Mouse (Mus musculus): Measurements from ENCODE around the gene Pole2. TPM values are rescaled to one million over a fixed set of nuclear protein-coding genes. Genes with fewer than 3 reads are reported as not detected.
A peak's percentile ranks its signal among the peaks of the same experiment; 100 is the strongest.

Pole2 gene
- total RNA-seq (2021) = under 1 TPM; 0.48 to 0.76 TPM

- intact Hi-C loops (cut with DNase I) = no loop called here
- peak; percentile 81 to 84 for DNase-seq (ENCODE audit: low spot score in 2 of 2)
Observed at GRCm38 (mm10) chr12:69227776-69228466, at the start of gene Pole2. Pole2 (minus strand) TSS chr12:69228195.

DNA sequence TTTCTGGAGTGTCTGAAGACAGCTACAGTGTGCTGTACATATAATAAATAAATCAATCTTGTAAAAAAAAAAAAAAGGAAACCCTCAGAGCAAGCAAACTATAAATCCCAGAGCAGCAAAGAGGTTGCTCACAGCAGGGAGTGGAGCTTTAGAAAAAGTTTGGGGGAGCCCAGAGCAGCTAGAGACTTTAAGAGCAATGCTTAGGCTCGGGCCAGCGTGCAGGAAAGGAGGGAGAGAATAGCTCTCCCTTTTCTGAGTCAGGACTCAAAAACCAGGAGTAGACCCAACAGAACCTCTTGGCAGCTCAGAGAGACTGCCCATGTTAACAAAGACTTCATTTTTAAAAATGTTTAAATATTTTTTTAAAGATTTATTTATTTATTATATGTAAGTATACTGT lies 41.0 kb upstream of the Pole2 start:
- no peak for DNase-seq (ENCODE audit: low spot score in 2 of 2)
- intact Hi-C loops (cut with DNase I) = no loop called here

DNA sequence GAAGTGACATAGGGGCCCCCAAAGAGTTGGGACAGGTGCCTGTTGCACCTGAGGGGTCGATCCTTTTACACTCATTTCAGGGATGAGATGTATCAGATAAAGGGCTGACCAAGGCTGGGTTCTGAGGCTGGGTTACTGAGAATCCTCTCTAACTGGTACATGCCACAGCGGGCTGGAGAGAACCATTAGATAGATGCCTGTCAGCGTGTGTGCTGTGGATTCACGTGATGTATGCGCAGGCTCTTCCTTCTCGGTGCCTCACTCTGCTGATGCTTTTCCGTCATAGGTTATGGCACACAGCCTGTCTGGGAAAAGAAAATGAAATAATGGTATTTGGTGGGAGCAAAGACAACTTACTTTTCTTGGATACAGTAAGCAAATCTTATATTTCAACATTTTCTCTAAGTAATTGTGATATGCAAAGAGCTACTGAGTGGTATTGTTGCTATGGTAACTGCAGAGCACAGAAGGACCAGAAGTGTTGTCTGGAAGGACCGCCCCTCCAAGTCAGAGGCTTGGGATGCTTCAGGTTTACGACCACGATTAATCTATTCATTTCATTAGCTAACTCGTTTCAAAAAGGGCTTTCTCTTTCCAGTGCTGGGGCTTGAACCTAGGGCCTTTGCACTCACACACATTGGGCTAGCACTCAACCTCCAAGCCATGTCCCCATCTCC lies 40.1 kb upstream of the Pole2 start:
- DNase-seq (ENCODE audit: low spot score in 2 of 2) = peak; percentile 16 to 31
- intact Hi-C loops (cut with DNase I) = no loop called here

- DNase-seq (ENCODE audit: low spot score in 2 of 2) = no peak
- intact Hi-C loops (cut with DNase I) = no loop called here
Observed at GRCm38 (mm10) chr12:69265031-69265430, 37.0 kb upstream of the Pole2 start.

- intact Hi-C loops (cut with DNase I) = no loop called here
- DNase-seq (ENCODE audit: low spot score in 2 of 2) = no peak
Observed at GRCm38 (mm10) chr12:69262251-69262650, 34.3 kb upstream of the Pole2 start.

GRCm38 (mm10) chr12:69257836-69258235 lies 29.8 kb upstream of the Pole2 start:
- no peak for DNase-seq (ENCODE audit: low spot score in 2 of 2)
- intact Hi-C loops (cut with DNase I) = no loop called here

DNA sequence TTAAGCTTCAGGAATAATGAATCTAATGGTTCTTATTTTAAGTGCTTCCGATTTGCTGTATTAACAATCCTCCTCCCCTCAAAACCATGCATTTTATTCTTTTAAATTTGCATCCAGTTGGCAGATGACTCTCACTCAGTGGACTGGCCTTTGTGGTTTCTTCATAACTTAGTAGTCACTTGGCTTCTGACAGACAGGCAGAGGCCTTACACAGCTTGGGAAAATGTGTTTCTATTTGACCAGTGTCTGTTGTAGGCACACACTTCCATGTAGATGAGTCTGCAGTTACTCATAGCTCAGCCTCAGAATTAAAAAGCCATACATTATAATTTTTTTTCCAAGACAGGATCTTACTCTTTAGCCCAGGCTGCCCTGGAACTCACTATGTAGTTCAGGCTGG lies 25.8 kb upstream of the Pole2 start:
- intact Hi-C loops (cut with DNase I) = no loop called here
- DNase-seq (ENCODE audit: low spot score in 2 of 2) = no peak

DNA sequence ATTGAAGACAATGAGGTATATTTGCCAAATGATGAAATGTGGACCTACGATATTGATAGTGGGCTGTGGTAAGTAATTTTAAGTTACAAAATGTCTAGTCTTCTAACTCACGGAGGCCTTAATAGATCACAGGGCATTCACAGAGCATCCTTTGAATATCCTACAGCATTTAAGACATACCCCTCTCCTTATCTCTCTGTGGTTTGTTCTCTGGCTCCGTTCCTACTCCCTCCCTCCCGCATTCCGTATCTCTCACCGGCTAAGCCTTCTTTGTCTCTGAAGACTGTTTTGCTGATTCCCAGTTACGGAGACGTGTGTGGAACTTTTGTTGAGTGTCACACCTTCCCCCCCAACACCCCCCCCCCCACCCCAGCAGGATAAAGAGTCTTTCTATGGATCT lies 22.8 kb upstream of the Pole2 start:
- intact Hi-C loops (cut with DNase I) = no loop called here
- no peak for DNase-seq (ENCODE audit: low spot score in 2 of 2)

DNA sequence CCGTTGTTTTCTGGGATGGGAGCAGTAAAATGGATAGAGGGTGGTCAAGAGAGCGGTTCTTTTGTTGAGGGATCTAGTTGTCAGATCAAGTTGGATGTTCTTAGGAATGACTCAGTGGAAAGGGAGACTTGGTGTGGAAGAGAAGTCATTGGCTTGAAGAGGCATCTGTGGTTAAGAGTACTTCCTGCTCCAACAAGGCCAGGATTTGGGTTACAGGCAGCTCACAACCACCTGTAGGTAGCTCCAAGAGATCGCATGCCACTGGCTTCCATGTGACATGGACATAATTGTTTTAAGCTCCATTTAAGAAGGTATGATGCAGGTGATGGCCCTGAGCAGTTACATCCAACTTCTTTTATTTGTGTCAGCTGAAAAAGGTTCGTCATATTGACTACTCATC lies 21.8 kb upstream of the Pole2 start:
- DNase-seq (ENCODE audit: low spot score in 2 of 2) = no peak
- intact Hi-C loops (cut with DNase I) = no loop called here

- intact Hi-C loops (cut with DNase I) = loop anchor here (2.0 to 5.0 kb wide), 2 partner anchors 45 to 55 kb away; partner anchors contain the start of genes Dnaaf2, Gm49383 and Klhdc2
- DNase-seq (ENCODE audit: low spot score in 2 of 2) = peak; percentile 77 to 80
Observed at GRCm38 (mm10) chr12:69241771-69242431, 13.9 kb upstream of the Pole2 start.

GRCm38 (mm10) chr12:69241405-69241770 lies 13.4 kb upstream of the Pole2 start:
- intact Hi-C loops (cut with DNase I) = loop anchor here (5.0 kb wide), 1 partner anchor 44 kb away; the partner anchor contains the start of genes Dnaaf2 and Gm49383

GRCm38 (mm10) chr12:69240876-69241275 lies 12.9 kb upstream of the Pole2 start, which contains the start of gene Klhdc1:
Klhdc1 (plus strand) TSS chr12:69241176.
- no peak for DNase-seq (ENCODE audit: low spot score in 2 of 2)
- intact Hi-C loops (cut with DNase I) = loop anchor here (5.0 kb wide), 1 partner anchor 44 kb away; the partner anchor contains the start of genes Dnaaf2 and Gm49383

More at GRCm38 (mm10) chr12:69241405-69241770, 13.4 kb upstream of the Pole2 start:
- DNase-seq (ENCODE audit: low spot score in 2 of 2) = no peak

- DNase-seq (ENCODE audit: low spot score in 2 of 2) = no peak
- intact Hi-C loops (cut with DNase I) = no loop called here
Observed at GRCm38 (mm10) chr12:69238284-69238683, 10.3 kb upstream of the Pole2 start.

GRCm38 (mm10) chr12:69235782-69236181 lies 7.8 kb upstream of the Pole2 start:
- no peak for DNase-seq (ENCODE audit: low spot score in 2 of 2)
- intact Hi-C loops (cut with DNase I) = no loop called here

- intact Hi-C loops (cut with DNase I) = no loop called here
- no peak for DNase-seq (ENCODE audit: low spot score in 2 of 2)
Observed at GRCm38 (mm10) chr12:69229251-69229650, 1.3 kb upstream of the Pole2 start.

GRCm38 (mm10) chr12:69220613-69221277 lies 7.2 kb downstream of the Pole2 start:
- no peak for DNase-seq (ENCODE audit: low spot score in 2 of 2)
- intact Hi-C loops (cut with DNase I) = no loop called here

DNA sequence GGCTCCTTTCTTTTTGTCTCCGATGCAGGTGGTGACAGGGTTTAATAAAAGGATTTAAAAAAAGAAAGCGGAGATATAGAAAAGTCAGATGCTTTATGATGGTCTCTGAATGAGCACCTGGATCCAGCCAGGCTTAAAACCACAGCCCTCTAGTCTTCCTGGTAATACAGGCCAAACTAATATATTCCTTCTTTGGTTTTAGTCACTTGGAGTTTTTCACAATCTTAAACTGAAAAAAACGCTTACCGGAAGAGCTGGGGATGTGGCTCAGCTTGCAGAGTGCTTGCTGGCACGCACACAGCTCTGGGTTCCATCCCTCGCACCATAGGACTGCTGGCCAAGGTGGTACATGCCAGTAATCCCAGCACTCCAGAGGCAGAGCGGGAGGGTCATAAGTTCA lies 11.4 kb downstream of the Pole2 start:
- DNase-seq (ENCODE audit: low spot score in 2 of 2) = no peak
- intact Hi-C loops (cut with DNase I) = no loop called here

GRCm38 (mm10) chr12:69215000-69215785 lies 12.8 kb downstream of the Pole2 start:
- peak; percentile 45 to 80 for DNase-seq (ENCODE audit: low spot score in 2 of 2)
- intact Hi-C loops (cut with DNase I) = no loop called here

DNA sequence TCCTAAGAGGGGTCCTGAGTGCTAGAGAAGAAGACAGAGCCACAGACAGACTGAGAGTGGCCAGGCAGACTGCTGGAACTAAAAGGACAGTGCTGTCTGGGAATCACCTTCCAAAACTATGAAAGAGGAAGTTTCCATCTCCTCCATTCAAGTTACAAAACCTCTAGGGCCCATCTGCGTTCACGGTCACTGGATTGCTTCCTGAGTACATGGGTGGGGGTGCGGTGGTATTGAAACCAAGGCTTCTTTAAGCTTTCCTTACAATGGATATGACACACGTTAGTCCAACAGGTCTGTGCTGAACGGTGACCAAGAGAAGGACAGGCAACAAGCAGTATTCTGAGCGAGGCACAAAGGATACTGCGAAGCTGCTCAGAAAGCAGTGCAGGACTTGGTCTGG lies 13.6 kb downstream of the Pole2 start:
- intact Hi-C loops (cut with DNase I) = no loop called here
- DNase-seq (ENCODE audit: low spot score in 2 of 2) = no peak

Measured in left cerebral cortex, postnatal 25 days (tissue).